Mouse (Mus musculus) embryonic facial prominence, embryonic 13.5 days (tissue): Measurements from ENCODE around the gene Tuba1b. TPM values are rescaled to one million over a fixed set of nuclear protein-coding genes. Genes with fewer than 3 reads are reported as not detected.

ENCODE experiments used
- polyA plus RNA-seq: library from polyadenylated mRNA; unstranded; fragments of >200 nt; fragmentation: Nextera tagmentation; extraction: Ambion mirVana; gene quantifications from 2 replicates; pipeline ENCODE4 v1.2.1, GENCODE M21; 2015

Tuba1b gene
- polyA plus RNA-seq, 1 experiment from 2014 or later: 1,651 TPM

Other genes with a start within 250 kb of the Tuba1b start
- gene Ccdc65, start 226.4 kb downstream of the Tuba1b start, polyA plus RNA-seq: 0.94 and 1.3 TPM in 2 replicates
- gene Fkbp11, start 206.4 kb downstream of the Tuba1b start, polyA plus RNA-seq: 40.9 and 48.3 TPM in 2 replicates
- gene Arf3, start 171.4 kb downstream of the Tuba1b start, polyA plus RNA-seq: 44.1 and 44.6 TPM in 2 replicates
- gene Wnt10b, start 156.4 kb downstream of the Tuba1b start, polyA plus RNA-seq: 4.9 and 5.3 TPM in 2 replicates
- not detected in 2 replicates for gene Wnt1, start 144.7 kb downstream of the Tuba1b start, polyA plus RNA-seq
- gene Ddn, start 125.1 kb downstream of the Tuba1b start, polyA plus RNA-seq: 0.07 TPM in 1 of 2 replicates, not detected in the other
- gene Prkag1, start 103.0 kb downstream of the Tuba1b start, polyA plus RNA-seq: 90.4 and 92.5 TPM in 2 replicates
- gene Kmt2d, start 63.4 kb downstream of the Tuba1b start, polyA plus RNA-seq: 14.4 and 15.2 TPM in 2 replicates
- gene Rhebl1, start 40.0 kb downstream of the Tuba1b start, polyA plus RNA-seq: 22.9 and 23.4 TPM in 2 replicates
- gene Dhh, start 36.0 kb downstream of the Tuba1b start, polyA plus RNA-seq: 0.52 and 0.54 TPM in 2 replicates
- gene Lmbr1l, start 16.3 kb downstream of the Tuba1b start, polyA plus RNA-seq: 26.8 and 27.8 TPM in 2 replicates
- not detected in 2 replicates for gene Gm49450, start 19.0 kb upstream of the Tuba1b start, polyA plus RNA-seq
- gene Tuba1a, start 19.1 kb upstream of the Tuba1b start, polyA plus RNA-seq: 1,291 and 1,480 TPM in 2 replicates
- gene Tuba1c, start 95.3 kb upstream of the Tuba1b start, polyA plus RNA-seq: 109 and 124 TPM in 2 replicates
- gene Prph, start 120.6 kb upstream of the Tuba1b start, polyA plus RNA-seq: 1.8 and 7.1 TPM in 2 replicates
- gene Troap, start 140.0 kb upstream of the Tuba1b start, polyA plus RNA-seq: 30.9 and 41.1 TPM in 2 replicates
- 0.22 TPM in 1 of 2 replicates, not detected in the other for gene C1ql4, start 153.3 kb upstream of the Tuba1b start, polyA plus RNA-seq
- gene Dnajc22, start 158.6 kb upstream of the Tuba1b start, polyA plus RNA-seq: 0.44 and 0.52 TPM in 2 replicates
- 44.1 and 51.0 TPM in 2 replicates for gene Spats2, start 191.4 kb upstream of the Tuba1b start, polyA plus RNA-seq